Mouse (Mus musculus): Measurements from ENCODE around the gene Coro7. TPM values are rescaled to one million over a fixed set of nuclear protein-coding genes. Genes with fewer than 3 reads are reported as not detected.
"Not testable (repeated sequence)": the region's sequence is repeated elsewhere in the genome, so short reads cannot be mapped to it uniquely, and the experiment has no call there.

Gene Coro7
- polyA plus RNA-seq, 1 experiment from 2014 or later: 10.3 TPM

GRCm38 (mm10) chr16:4713861-4714710, 34.5 kb upstream of the Coro7 start:
- Histone ChIP-seq H3K4me1 (ENCODE audit: insufficient read depth) (peaks cover under 1% of the 10 kb centered on the region; the same call in 1 of the 2 replicates), H3K27me3 (ENCODE audit: insufficient read depth, low read length) (no peaks in the 10 kb centered on the region), H3K9ac (replicated peaks) (no peak overlapping the region), H3K4me3 (ENCODE audit: low read depth, low read length) (no peak overlapping the region), H3K4me2 (ENCODE audit: low read depth, low read length) (no peak overlapping the region), H3K27ac (ENCODE audit: low read depth) (no peak overlapping the region), H3K9me3 (ENCODE audit: low read length) (no peaks in the 10 kb centered on the region), H3K36me3 (replicated peaks; ENCODE audit: insufficient read depth, low read length) (peaks cover 29% of the 10 kb centered on the region)
- no peak for TF ChIP-seq CTCF (IDR thresholded peaks at IDR 0.05; ENCODE audit: low read depth)
- no peak for DNase-seq
- WGBS (ENCODE audit: insufficient replicate concordance): 83% methylated on average over 17 of the region's 17 CpGs
- ATAC-seq: no peak

GRCm38 (mm10) chr16:4711173-4711572, 31.6 kb upstream of the Coro7 start:
- 95% methylated on average over 4 of the region's 4 CpGs for WGBS (ENCODE audit: insufficient replicate concordance)
- no peaks in the 10 kb centered on the region for H3K27me3 ChIP-seq (ENCODE audit: insufficient read depth, low read length)
- no peak overlapping the region for H3K4me3 ChIP-seq (ENCODE audit: low read depth, low read length)
- no peak overlapping the region for H3K4me2 ChIP-seq (ENCODE audit: low read depth, low read length)
- ATAC-seq: no peak
- no peak for DNase-seq
- no peak overlapping the region for H3K27ac ChIP-seq (ENCODE audit: low read depth)
- no peaks in the 10 kb centered on the region for H3K9me3 ChIP-seq (ENCODE audit: low read length)
- H3K36me3 ChIP-seq (replicated peaks; ENCODE audit: insufficient read depth, low read length): peaks cover 53% of the 10 kb centered on the region
- no peaks in the 10 kb centered on the region for H3K4me1 ChIP-seq (ENCODE audit: insufficient read depth)
- H3K9ac ChIP-seq (replicated peaks): no peak overlapping the region
- no peak for TF ChIP-seq CTCF (IDR thresholded peaks at IDR 0.05; ENCODE audit: low read depth)
- no peak for TF ChIP-seq EP300 (IDR thresholded peaks at IDR 0.05; ENCODE audit: low read depth)

GRCm38 (mm10) chr16:4705541-4705940, 26.0 kb upstream of the Coro7 start:
- TF ChIP-seq EP300 (IDR thresholded peaks at IDR 0.05; ENCODE audit: low read depth) (no peak), CTCF (IDR thresholded peaks at IDR 0.05; ENCODE audit: low read depth) (no peak)
- no peak for DNase-seq
- Histone ChIP-seq H3K9me3 (ENCODE audit: low read length) (no peaks in the 10 kb centered on the region), H3K9ac (replicated peaks) (no peak overlapping the region), H3K27me3 (ENCODE audit: insufficient read depth, low read length) (no peaks in the 10 kb centered on the region), H3K4me3 (ENCODE audit: low read depth, low read length) (no peak overlapping the region), H3K4me2 (ENCODE audit: low read depth, low read length) (no peak overlapping the region), H3K36me3 (replicated peaks; ENCODE audit: insufficient read depth, low read length) (peaks cover 78% of the 10 kb centered on the region), H3K27ac (ENCODE audit: low read depth) (no peak overlapping the region), H3K4me1 (ENCODE audit: insufficient read depth) (0 out of 2 replicates have a peak, but pooled peaks cover 2% of the 10 kb centered on the region)
- ATAC-seq: no peak
- 69% methylated on average over 4 of the region's 4 CpGs for WGBS (ENCODE audit: insufficient replicate concordance)

GRCm38 (mm10) chr16:4702646-4703045, 23.1 kb upstream of the Coro7 start:
- H3K4me3 ChIP-seq (ENCODE audit: low read depth, low read length): no peak overlapping the region
- ATAC-seq: peak; percentile 97
- peak overlapping the region; percentile 94 for H3K27ac ChIP-seq (ENCODE audit: low read depth)
- H3K4me1 ChIP-seq (ENCODE audit: insufficient read depth): 0 out of 2 replicates have a peak, but pooled peaks cover 2% of the 10 kb centered on the region
- TF ChIP-seq EP300 (IDR thresholded peaks at IDR 0.05; ENCODE audit: low read depth): peak; percentile 95
- TF ChIP-seq CTCF (IDR thresholded peaks at IDR 0.05; ENCODE audit: low read depth): no peak
- H3K36me3 ChIP-seq (replicated peaks; ENCODE audit: insufficient read depth, low read length): peaks cover 86% of the 10 kb centered on the region
- no peaks in the 10 kb centered on the region for H3K27me3 ChIP-seq (ENCODE audit: insufficient read depth, low read length)
- H3K9me3 ChIP-seq (ENCODE audit: low read length): no peaks in the 10 kb centered on the region
- 63% methylated on average over 1 of the region's 1 CpGs for WGBS (ENCODE audit: insufficient replicate concordance)
- no peak overlapping the region for H3K4me2 ChIP-seq (ENCODE audit: low read depth, low read length)
- DNase-seq: peak; percentile 78
- H3K9ac ChIP-seq (replicated peaks): 0 out of 2 replicates have a peak overlapping the region, but pooled peaks have one; percentile 30

GRCm38 (mm10) chr16:4701211-4701610, 21.6 kb upstream of the Coro7 start:
- Histone ChIP-seq H3K4me3 (ENCODE audit: low read depth, low read length) (no peak overlapping the region), H3K4me2 (ENCODE audit: low read depth, low read length) (no peak overlapping the region), H3K4me1 (ENCODE audit: insufficient read depth) (0 out of 2 replicates have a peak, but pooled peaks cover 2% of the 10 kb centered on the region), H3K9me3 (ENCODE audit: low read length) (no peaks in the 10 kb centered on the region), H3K36me3 (replicated peaks; ENCODE audit: insufficient read depth, low read length) (peaks cover 86% of the 10 kb centered on the region), H3K27me3 (ENCODE audit: insufficient read depth, low read length) (no peaks in the 10 kb centered on the region), H3K27ac (ENCODE audit: low read depth) (peak overlapping the region; percentile 94), H3K9ac (replicated peaks) (no peak overlapping the region)
- 80% methylated on average over 3 of the region's 3 CpGs for WGBS (ENCODE audit: insufficient replicate concordance)
- DNase-seq (no peak), ATAC-seq (no peak)
- TF ChIP-seq EP300 (IDR thresholded peaks at IDR 0.05; ENCODE audit: low read depth) (no peak), CTCF (IDR thresholded peaks at IDR 0.05; ENCODE audit: low read depth) (no peak)

- H3K27me3 ChIP-seq (ENCODE audit: insufficient read depth, low read length); H3K4me3 ChIP-seq (ENCODE audit: low read depth, low read length); ATAC-seq; H3K9me3 ChIP-seq (ENCODE audit: low read length); H3K27ac ChIP-seq (ENCODE audit: low read depth); H3K4me2 ChIP-seq (ENCODE audit: low read depth, low read length); H3K9ac ChIP-seq (replicated peaks); H3K4me1 ChIP-seq (ENCODE audit: insufficient read depth); DNase-seq: not testable (repeated sequence)
- WGBS (ENCODE audit: insufficient replicate concordance): 94% methylated on average over 4 of the region's 4 CpGs
- peak; percentile 39 for TF ChIP-seq CTCF (IDR thresholded peaks at IDR 0.05; ENCODE audit: low read depth)
- peaks cover 46% of the 10 kb centered on the region for H3K36me3 ChIP-seq (replicated peaks; ENCODE audit: insufficient read depth, low read length)
Observed at GRCm38 (mm10) chr16:4689371-4689770, 9.8 kb upstream of the Coro7 start.
